Mouse (Mus musculus) embryo, embryonic 10.5 days (tissue): ENCODE data around the gene Zfp763.
A peak's percentile ranks its signal among the peaks of the same experiment; 100 is the strongest.
"Not testable (repeated sequence)": the region's sequence is repeated elsewhere in the genome, so short reads cannot be mapped to it uniquely, and the experiment has no call there.

ENCODE experiments used
- DNase-seq: peaks from one replicate; pipeline ENCODE4 v3.0.0-alpha.2; 2015; ENCODE audit warnings: low spot score

Zfp763 gene

DNA sequence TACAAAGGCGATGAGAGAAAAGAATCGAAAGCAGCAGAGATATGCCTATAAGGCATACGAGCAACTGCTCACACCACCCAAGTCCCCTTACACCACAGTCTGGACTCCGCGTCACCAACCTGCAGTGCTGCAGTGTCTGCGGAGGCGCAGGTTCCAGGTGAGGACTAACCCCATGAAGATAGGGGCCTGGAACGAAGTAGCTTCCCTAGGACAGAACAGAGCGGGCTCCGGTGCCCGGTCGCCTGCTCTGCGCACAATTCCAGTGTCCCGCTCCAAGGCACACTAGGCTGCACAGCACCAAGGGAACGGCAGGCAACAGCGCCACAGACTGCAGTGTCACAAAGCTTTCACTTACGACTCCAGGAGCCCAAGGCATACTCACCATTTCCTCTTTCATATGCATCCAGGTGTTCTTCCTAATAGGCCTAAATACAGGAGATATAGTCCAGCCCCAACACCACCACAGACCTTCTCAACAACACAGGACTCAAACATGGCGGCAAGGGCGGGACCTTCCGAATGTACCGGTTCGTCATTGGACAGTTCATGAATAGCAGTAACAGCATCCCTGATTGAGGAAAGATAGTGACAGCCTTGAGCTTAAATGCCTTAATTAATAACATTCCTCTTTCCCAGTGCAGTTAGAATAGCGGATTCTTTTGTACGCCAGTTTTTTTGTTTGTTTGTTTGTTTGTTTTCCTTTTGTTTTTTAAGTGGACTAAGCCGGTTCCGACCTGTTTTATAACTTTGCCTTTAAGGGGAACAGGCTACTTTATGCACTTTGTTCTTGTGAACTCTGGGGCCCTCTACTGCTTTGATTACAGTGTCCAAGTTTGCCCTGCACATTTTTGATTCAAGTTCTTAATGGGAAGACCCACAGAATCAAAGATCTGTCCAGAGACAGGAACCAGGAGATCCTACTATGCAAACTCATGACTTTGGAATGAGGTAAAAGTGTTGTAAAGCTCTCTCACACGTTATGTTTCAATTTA, at the start of gene Zfp763:
Gene Zfp763, minus strand, starts transcription at position 503 of the 992 bp plus-strand sequence.
- peak; percentile 95 for DNase-seq

- no peak for DNase-seq
These were observed 34.8 kb upstream of the Zfp763 start, which contains the start of gene 4921501E09Rik for GRCm38 (mm10) chr17:33067958-33068357. 4921501E09Rik (minus strand) TSS chr17:33068058.

DNA sequence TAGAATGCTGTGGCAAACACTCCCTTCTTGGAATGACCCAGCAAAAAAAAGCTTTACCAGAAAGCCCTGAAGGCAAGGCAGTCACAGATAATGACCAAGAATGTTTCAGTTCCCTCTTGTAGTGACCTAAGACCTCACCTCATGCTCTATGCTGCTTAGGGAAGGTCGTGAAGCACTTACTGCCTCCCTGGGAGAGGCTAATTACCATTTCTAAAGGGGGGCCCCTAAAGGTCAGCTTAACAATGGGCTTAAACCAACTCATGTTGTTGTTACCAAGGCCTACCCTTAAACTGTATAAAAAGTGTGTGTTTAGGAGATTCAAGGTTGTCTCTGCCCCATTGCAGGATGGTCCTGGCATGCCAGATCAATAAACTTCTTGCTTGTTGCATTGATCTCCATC, 29.8 kb upstream of the Zfp763 start:
- DNase-seq = peak; percentile 1

GRCm38 (mm10) chr17:33058791-33059190, 25.6 kb upstream of the Zfp763 start:
- DNase-seq = no peak

GRCm38 (mm10) chr17:33032376-33032775, 826 bp downstream of the Zfp763 start:
- DNase-seq = peak; percentile 29

DNA sequence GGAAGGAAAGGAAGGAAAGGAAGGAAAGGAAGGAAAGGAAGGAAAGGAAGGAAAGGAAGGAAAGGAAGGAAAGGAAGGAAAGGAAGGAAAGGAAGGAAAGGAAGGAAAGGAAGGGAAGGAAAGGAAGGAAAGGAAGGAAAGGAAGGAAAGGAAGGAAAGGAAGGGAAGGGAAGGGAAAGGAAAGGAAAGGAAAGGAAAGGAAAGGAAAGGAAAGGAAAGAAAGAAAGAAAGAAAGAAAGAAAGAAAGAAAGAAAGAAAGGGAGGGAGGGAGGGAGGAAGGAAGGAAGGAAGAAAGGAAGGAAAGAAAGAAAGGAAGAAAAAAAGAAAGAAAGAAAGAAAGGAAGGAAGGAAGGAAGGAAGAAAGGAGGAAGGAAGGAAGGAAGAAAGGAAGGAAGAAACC, 12.8 kb downstream of the Zfp763 start:
- DNase-seq = not testable (repeated sequence)

DNA sequence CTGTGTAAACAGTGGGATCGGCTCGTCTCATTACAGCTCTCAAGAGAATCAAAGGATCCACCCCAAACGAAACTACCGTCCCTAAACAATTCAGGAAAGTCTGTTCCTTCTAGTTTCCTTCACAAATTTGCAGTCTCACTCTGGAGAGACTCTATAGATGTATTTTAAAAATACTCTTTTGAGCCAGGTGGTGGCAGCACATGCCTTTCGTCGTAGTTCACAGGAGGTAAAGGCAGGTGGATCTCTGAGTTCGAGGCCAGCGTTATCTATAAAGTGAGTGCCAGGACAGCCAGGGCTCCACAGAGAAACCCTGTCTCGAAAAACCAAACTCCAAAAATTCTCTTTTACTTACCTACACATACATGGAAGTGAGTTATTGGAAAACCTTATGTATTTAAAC, 24.9 kb downstream of the Zfp763 start:
- DNase-seq = no peak

DNA sequence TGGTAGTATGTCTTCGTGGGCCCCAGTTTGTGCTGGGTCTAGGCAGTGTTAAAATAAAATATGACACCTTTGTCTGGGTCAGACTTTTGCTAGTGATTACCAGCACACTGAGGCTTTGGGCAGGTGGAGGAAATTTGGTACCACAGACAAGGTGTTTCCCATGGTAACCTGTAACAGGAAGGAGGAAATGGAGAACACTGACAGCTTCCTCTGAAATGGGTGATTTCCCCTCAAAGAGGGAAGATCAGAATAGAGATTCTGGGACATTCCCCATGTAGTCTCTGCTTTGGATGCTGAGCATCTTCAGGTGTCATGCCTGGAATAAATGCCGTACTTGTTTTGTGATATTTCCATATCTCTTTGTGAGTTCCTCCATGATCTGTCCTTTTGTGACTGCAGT, 34.7 kb downstream of the Zfp763 start:
- no peak for DNase-seq

DNA sequence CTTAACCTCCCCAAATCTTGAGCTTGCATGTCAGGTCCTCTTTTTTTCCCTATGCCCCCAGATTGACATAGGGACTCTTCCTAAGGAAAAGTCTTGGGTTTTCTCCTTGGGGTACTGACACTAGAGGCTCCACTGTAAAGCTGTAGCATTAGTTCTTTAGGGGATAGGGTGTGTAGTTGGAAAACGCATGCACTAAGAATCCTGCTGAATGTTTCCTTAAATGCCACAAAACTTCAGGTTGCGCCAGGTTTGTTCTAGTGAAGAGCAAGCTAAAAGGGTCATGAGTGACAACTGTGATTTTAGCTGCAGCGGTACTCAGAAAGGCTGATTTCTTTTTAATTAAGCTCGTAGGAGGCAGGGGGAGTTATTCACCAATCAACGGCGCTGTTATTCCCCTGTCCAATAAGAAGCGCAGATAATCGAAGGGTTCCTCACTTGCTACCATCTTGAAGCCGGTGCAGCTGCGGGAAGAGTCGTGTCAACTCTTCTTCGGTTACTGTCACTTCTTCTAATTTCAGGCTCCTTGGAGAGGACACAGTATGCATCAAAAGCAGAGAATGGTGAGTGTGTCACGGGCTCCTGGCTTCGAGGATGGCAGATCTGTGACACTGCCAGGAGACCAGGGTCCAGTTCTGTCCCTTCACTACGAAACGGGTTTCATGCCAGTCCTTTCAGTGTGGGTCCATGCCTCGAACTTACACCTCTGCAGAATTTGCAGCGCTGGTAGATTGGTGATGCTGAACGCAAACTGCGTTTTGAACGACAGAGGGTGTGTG, 40.3 kb downstream of the Zfp763 start, which contains the start of gene Zfp952:
Gene Zfp952, plus strand, starts transcription at position 431 of the 776 bp plus-strand sequence.
- peak; percentile 95 for DNase-seq

DNA sequence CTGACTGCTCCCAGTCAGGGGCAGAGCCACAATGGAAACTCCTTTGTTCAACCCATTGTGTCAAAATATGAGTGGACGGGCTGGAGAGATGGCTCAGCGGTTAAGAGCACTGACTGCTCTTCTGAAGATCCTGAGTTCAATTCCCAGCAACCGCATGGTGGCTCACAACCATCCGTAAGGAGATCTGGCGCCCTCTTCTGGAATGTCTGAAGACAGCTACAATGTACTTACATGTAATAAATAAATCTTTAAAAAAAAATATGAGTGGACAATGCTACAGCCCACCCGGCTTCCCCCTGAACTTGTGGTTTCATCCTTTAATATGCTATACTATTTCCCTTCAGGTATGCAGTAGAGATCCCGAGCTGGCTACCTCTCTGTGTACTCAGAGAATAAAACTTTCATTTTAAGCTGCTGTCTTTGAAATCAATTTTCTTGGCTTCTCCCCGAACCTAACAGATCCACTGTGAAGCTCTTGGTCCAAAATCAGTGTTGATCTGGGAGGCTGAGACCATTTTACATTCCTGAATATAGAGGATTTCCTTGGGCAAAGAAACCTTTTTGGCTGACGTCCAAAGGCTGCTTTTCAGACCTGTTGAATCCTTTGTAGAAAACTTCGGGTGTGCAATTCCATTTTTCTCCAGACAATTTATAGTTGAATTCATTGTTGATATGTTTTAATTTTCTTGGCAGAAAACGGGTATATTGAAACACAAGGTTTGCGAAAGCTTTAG, 41.1 kb downstream of the Zfp763 start:
- peak; percentile 35 for DNase-seq

DNA sequence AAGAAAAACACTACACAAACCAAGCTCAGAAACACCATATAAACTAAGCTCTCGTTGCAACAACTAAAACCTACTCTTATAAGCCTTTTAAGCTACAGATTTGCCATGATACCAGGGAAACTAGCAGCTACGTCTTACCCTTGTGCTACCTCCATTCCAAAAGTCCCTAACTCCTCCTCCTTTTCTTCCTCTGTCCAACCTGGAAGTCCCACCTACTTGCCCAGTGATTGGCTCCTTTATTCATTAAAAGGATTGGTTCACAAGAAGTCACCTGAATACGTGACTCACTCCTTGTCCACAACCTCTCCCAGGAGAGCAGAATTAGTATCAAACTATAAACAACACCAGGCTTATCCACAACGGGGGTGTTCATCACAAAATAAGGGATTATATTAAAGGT, 46.9 kb downstream of the Zfp763 start:
- no peak for DNase-seq

DNA sequence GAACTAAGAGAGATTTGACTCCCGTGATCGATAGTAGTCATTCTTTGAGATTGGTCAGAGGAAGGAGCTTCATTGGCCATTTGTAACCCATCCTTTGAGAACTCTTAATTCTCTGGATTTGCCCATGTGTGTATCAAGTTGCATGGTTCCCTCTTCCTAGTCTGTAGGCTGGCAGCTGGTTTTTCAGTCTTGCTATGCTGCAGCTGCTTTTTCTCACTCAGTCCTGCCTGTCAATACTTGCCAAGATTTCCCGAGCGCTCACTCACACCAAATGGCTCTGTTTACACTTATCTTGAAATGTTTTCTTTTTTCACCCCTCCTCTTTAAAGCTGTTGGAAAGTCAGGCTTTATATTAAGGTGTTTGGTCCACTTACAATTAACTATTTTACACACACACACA, 51.8 kb downstream of the Zfp763 start:
- DNase-seq = no peak
